Mouse (Mus musculus) megakaryocyte progenitor cell, adult 5-6 weeks (primary cell): ENCODE measurements around the gene Myo15b. TPM values are rescaled to one million over a fixed set of nuclear protein-coding genes. Genes with fewer than 3 reads are reported as not detected.
"Not testable (repeated sequence)": the region's sequence is repeated elsewhere in the genome, so short reads cannot be mapped to it uniquely, and the experiment has no call there.

ENCODE experiments used
- ATAC-seq: replicated peaks from 2 replicates; pipeline ENCODE4 v1.8.0; 2016; ENCODE audit warnings: mild to moderate bottlenecking, moderate TSS enrichment, inconsistent platforms; ENCODE audit not compliant: poor library complexity
- total RNA-seq, 2 experiments: library from RNA; stranded (forward) in 1 of 2; stranded (reverse) in 1 of 2; fragments of 157-497, 149-512 nt in 1 of 2; fragments of 200-1000 nt in 1 of 2; gene quantifications; 2 replicates each; pipeline versions ENCODE4 v1.2.3 to v1.2.4; 2015 to 2017

The Myo15b gene
- total RNA-seq, 2 experiments from 2014 or later, result 1.6 to 2.6 TPM

GRCm38 (mm10) chr11:115830550-115831325 lies 27.5 kb upstream of the Myo15b start:
- no peak for ATAC-seq

- peak; percentile 26; the same call in 1 of the 2 replicates for ATAC-seq
Observed at GRCm38 (mm10) chr11:115831518-115831917, 26.7 kb upstream of the Myo15b start.

DNA sequence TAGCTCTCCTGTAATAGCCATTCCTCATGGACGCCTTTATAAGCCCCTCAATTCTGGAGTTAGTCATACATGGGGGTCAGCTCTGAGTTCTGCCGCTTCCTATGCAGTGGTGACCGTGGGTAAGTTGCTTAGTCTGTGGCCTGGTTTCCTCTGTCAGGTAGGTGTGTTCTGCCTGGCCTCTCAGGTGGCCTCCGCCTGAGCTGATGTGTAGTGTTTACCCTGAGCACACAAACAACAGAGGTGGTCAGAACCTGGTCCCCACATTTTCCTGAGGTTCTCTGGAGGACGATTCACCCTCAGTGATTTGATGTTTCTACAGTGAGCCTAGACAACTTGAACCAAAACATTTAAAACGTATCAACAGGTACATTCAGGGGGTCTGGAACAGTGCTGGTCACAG lies 26.1 kb upstream of the Myo15b start:
- no peak for ATAC-seq

GRCm38 (mm10) chr11:115832523-115832922 lies 25.7 kb upstream of the Myo15b start:
- ATAC-seq, result no peak

- peak; percentile 32; the same call in 1 of the 2 replicates for ATAC-seq
Observed at GRCm38 (mm10) chr11:115833021-115833513, 25.1 kb upstream of the Myo15b start.

DNA sequence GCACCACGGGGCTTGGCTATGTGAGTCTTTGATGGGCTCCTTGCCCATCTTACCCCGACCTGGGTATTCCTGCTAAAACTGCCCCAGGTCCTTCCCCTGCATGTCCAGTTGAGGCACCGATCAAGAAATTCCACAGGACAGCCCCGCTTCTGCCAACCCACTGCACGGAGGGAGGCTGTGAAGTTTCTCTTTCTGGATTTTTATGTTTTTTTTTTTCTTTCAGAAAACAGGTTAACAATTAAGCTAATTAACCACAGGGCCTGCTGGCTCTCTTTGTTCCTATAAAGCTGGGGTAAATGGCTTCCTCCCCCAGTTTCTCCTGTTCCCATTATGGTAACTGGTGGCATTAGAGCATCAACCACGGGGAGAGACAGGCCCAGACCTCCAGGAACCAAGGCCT lies 24.2 kb upstream of the Myo15b start:
- ATAC-seq, result no peak

- peak; percentile 49 for ATAC-seq
Observed at GRCm38 (mm10) chr11:115836656-115837395, 21.4 kb upstream of the Myo15b start.

GRCm38 (mm10) chr11:115837606-115838345 lies 20.4 kb upstream of the Myo15b start:
- ATAC-seq, result no peak

DNA sequence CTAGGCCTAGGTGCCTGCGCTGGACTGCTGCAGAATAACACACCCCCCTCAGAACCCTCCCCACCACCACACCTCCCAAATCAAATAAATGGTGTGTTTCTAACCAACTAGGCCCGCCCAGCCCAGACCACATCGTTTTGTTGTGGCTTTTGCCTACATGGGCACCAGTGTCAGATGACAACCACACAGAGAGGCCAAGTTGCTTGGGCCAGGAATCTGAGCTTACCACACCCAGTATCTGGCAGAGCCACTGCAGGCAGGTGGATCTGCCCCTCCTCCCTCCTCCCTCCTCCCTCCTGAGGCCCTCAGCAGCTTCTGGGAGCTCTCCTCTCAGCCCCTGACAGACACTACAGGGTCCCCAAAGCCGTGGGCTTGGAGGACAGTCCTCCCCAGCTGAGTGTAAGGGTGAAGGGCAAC lies 19.3 kb upstream of the Myo15b start:
- peak; percentile 69 for ATAC-seq

DNA sequence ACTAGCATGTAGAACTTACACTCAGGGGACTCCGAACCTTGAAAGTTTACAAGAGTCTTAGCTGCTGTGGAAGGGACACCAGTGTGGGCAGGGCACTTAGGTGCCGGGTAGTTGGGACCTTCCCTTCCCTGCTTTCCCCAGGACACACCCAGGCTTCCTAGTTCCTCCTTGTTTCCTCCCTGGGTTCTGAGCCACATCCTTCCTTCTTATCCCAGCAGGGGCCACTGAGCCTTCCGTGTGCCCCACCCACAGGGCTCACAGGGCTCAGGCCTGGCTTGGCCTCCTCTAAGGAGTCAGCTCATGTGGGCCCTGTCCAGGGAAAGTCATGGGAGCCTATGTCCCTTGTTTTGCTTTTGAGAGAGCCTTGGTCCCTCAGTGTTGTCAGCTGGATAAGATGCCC lies 18.5 kb upstream of the Myo15b start:
- ATAC-seq, result no peak

- no peak for ATAC-seq
Observed at GRCm38 (mm10) chr11:115841044-115841443, 17.2 kb upstream of the Myo15b start.

DNA sequence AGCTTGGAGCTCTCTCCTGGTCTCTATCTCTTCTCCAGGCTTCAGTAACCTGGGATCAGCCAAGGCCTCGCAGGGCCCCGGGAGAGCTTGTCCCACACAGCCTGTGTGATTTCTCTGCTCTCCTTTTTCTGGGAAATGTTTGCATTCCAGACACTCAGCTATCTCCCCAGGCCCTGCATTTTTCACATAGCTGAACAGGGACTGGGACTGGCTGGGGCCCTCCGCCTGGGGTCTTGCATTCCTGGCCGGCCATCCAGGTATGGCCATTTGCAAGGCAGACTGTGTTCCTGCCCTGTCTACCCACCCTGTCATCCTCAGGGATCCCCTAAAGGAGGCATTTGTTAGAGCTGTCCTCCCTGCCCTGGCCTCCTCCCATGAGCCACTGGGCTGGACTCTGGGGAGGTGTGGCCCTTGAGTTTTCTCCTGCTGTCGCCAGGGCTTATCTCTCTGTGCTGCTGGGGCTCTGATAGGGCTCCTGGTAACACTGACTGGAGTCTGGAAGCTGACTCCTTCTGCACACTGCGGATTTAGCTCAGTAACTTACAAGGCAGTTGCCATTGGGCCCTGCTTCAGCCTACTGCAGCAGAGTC lies 16.1 kb upstream of the Myo15b start:
- peak; percentile 94 for ATAC-seq

GRCm38 (mm10) chr11:115843141-115843890 lies 14.9 kb upstream of the Myo15b start:
- ATAC-seq, result no peak

- ATAC-seq, result no peak
Observed at GRCm38 (mm10) chr11:115843891-115844239, 14.3 kb upstream of the Myo15b start.

GRCm38 (mm10) chr11:115844240-115844639 lies 14.0 kb upstream of the Myo15b start:
- no peak for ATAC-seq

DNA sequence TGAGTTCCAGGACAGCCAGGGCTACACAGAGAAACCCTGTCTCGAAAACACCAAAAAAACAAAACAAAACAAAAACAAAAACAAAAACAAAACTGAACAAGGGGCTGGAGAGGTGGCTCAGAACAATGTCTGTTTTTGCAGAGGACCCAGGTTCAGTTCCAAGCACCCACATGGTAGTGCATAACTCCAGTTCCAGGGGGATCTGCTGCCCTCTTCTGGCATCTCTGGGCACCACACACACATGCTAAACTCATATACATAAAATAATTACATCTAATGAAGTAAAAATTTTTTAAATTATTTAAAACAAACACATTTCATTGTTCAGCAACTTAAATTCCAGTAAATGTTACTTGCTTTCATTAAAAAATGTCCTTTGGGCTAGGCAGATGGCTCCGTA lies 12.4 kb upstream of the Myo15b start:
- ATAC-seq, result no peak

DNA sequence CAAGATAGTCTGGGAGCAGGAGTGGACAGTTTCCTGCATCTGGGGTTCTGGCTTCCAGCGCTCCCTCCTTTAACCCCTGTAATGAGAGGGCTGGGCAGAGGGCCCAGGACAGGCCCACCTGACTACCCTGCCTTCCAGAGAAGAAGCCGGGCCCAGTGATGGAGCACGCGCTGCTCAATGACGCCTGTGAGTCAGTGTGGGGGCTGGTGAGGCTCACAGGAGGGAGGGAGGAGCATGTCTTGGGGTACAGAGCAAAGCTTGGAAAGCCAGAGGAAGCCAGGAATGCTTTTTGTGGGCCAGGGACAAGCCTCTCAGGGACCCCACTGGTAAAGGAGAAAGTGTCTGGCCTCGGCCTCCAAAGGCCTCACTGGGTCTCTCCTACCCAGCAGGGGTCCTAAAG lies 3.5 kb upstream of the Myo15b start:
- no peak for ATAC-seq

GRCm38 (mm10) chr11:115857146-115857545 lies 1.1 kb upstream of the Myo15b start:
- not testable (repeated sequence) for ATAC-seq

- ATAC-seq, result no peak
Observed at GRCm38 (mm10) chr11:115857936-115858335, 270 bp upstream of the Myo15b start.
